Mouse (Mus musculus) bone marrow, adult 2 months (tissue): ENCODE results near the gene Gm45021. TPM values are rescaled to one million over a fixed set of nuclear protein-coding genes. Genes with fewer than 3 reads are reported as not detected.

Source experiments
- H3K27ac ChIP-seq: fragments of 200-500 bp; 2 replicates; pipeline ENCODE4 v1.5.1; 2012; ENCODE audit warnings: low read depth, mild to moderate bottlenecking, control low read depth, inconsistent platforms, low read length; ENCODE audit not compliant: control insufficient read depth, poor library complexity, insufficient read depth
- H3K4me1 ChIP-seq: fragments of 200-500 bp; 2 replicates; pipeline ENCODE4 v1.6.1; 2011; ENCODE audit warnings: low read length; ENCODE audit not compliant: control insufficient read depth, insufficient read depth
- H3K4me3 ChIP-seq: fragments of 200-500 bp; replicated peaks from 2 replicates; pipeline ENCODE3; 2011; ENCODE audit warnings: mild to moderate bottlenecking, low read depth, low read length, control low read depth; ENCODE audit not compliant: control insufficient read depth
- CTCF ChIP-seq: fragments of 200-500 bp; IDR thresholded peaks from 2 replicates; pipeline ENCODE4 v1.5.1; 2011; ENCODE audit warnings: low read length, control low read depth; ENCODE audit not compliant: control insufficient read depth, insufficient read depth
- POLR2A ChIP-seq: fragments of 200-500 bp; IDR thresholded peaks from 2 replicates; pipeline ENCODE4 v1.6.1; 2011; ENCODE audit warnings: low read depth, mild to moderate bottlenecking, control low read depth, low read length, borderline replicate concordance; ENCODE audit not compliant: control insufficient read depth
- WGBS: fragments of 180-500 bp; shearing (Covaris S2); methylation state at CpG from one replicate; pipeline ENCODE4 v1.1.7; 2018; 5-methylcytosine and 5-hydroxymethylcytosine counted together
- polyA plus RNA-seq: library from polyadenylated mRNA; stranded (reverse); fragments of >200 nt; gene quantifications from 2 replicates; pipeline ENCODE4 v1.2.4, GENCODE M21; 2011; ENCODE audit warnings: low replicate concordance; ENCODE audit not compliant: missing spikeins, insufficient read depth, insufficient read length

Gene Gm45021
- polyA plus RNA-seq, 1 experiment: not detected

DNA sequence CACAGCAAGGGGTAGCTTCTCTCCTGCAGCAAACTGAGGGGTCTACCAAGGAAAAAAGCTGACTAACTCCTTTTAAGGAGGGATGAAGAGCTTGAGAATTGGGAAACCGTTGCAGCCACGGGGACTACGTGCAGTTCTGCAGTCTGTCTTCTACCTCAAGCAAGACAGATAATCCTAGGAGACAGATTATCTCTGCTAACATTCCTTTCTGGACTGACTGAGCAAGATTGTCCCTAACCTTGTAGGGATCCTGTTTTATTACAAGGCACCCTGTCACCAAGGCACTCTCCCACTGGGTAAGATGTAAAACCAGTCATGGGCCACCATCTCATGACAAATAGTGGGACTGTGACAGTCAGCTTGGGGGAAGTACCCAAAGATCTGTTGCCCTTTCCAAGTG is 8.2 kb upstream of the Gm45021 start:
- Histone ChIP-seq H3K4me3 (no peak overlapping the region), H3K27ac (no peak overlapping the region), H3K4me1 (no peaks in the 10 kb centered on the region)
- 69% methylated on average over 3 of the region's 3 CpGs for WGBS
- no peak for TF ChIP-seq POLR2A
- TF ChIP-seq CTCF: no peak

DNA sequence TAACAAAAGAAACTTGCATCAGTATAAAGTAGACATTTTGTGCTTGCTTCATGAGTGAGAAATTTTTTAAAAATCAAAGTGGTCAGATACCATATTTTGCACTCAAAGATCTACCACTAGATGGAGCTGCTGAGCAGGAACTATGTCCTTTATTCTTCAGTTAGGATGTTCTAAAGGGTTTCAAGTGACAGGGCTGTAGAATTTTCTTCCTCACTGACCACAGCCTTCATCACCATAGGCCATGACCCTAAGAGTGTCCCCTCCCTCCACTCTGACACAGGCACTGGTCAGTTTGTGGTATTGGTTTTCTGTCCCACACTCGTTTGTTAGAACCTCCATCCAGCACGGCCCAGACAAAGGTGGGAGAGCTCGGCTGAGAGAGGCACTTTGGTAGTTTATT is 7.4 kb upstream of the Gm45021 start:
- TF ChIP-seq POLR2A (no peak), CTCF (0 out of 2 replicates have a peak, but pooled peaks have one; percentile 14)
- Histone ChIP-seq H3K4me1 (no peaks in the 10 kb centered on the region), H3K4me3 (no peak overlapping the region), H3K27ac (no peak overlapping the region)
- 77% methylated on average over 3 of the region's 3 CpGs for WGBS

DNA sequence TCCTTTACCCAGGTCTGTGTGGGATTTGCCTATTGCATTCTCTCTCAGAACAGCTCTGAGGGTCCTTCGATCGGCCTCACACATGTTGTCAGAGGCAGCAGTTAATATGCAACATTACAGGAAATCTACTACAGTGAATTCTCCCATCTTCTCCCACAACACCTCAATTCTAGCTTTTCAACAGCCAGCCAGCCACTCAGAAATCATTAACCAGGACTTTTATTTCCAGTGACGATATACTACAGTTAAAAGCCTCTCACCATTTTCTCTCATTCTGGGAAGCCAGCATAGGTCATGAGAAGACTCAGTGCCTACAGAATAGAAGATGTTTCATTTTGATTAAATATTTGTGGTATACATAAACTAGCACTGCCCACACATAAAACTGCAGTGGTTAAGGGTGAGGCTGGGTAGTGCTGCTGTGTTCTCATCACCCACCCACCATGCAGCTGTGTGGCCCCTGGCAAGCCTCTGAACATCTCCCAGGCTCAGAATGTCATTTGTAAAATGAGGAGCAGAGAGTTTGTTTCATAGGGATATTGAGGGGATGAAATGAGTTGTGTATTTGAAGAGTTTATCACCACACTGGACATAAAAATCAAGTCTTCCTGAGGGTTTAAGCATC is 1.9 kb downstream of the Gm45021 start:
- 71% methylated on average over 3 of the region's 3 CpGs for WGBS
- Histone ChIP-seq H3K4me3 (no peak overlapping the region), H3K4me1 (no peaks in the 10 kb centered on the region; the same call in none of the 2 replicates), H3K27ac (no peak overlapping the region)
- TF ChIP-seq POLR2A (no peak), CTCF (no peak)

DNA sequence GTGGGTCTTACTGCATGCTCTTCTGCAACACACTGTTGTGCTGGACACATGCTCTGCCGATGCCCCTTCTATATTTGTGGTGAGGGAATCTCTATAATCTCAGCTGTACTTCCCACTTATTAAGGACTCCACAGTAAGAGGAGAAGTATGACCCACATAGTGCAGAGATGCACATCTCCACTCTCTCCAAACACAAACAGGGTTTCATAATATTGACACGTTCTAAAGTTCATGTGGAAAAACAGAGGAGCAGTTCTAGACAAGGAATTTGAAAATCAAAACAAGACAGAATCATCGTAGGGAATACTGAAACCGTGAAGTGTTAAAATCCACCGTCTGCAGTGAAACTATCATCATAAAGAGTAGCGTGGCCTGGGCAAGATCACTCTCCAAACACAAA is 2.5 kb downstream of the Gm45021 start:
- TF ChIP-seq POLR2A (no peak), CTCF (no peak)
- no peak overlapping the region for H3K27ac ChIP-seq
- 61% methylated on average over 6 of the region's 6 CpGs for WGBS
- H3K4me1 ChIP-seq: no peaks in the 10 kb centered on the region; the same call in none of the 2 replicates
- no peak overlapping the region for H3K4me3 ChIP-seq

DNA sequence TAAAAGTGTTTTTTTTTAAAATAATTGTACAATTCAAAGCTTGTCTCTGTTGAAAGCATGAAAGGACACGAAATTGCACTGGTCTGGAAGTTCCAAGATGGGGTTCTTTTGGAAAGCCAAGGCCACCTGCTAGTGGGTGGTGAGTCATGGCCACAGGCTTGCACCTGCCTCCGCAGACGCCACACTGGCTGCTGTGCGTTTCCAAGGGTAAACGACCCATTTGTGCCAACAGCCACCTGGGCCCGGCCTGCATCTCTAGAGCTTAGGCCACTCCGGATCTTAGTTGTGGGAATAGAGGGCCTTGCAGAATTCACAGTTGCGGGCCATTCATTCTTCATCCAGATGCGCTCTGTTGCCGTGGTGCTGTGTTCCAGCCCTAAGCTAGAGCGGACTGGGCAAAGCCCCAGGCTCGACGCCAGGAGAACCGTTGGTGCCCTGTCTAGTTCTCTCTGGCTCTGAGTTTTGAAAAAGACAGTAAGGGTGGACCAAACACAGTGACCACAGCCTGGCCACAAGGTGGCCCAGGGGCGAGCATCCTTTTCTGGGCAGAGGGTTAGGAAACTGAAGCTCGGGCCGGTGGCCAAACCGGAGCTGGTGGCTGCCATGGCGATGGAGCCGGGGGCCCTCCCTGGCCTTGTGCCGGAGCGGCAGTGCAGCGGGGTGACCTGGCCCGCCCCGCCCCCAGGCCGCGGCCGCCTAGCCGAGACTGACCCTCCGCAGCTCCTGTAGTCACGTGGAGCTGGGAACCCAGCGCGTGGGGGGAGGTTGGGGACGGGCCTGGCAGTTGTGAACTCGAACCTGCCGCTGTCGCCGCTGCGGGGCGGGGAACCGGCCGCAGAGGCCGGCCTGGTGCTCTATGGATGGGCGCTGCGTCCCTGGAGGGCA is 4.0 kb downstream of the Gm45021 start, which contains the start of the genes Repin1 and Gm44965:
Gene Repin1, plus strand, starts transcription at position 726 of the 885 bp plus-strand sequence.
Gene Gm44965, plus strand, starts transcription at position 784 of the 885 bp plus-strand sequence.
- H3K27ac ChIP-seq: peak within 1 kb of the TSS; percentile 64
- no peak; the same call in 1 of the 2 replicates for TF ChIP-seq CTCF
- TF ChIP-seq POLR2A: peak; percentile 20; the same call in 1 of the 2 replicates
- peak within 1 kb of the TSS; percentile 86 for H3K4me3 ChIP-seq
- 2% methylated on average over 45 of the region's 45 CpGs for WGBS
- H3K4me1 ChIP-seq: no peaks in the 10 kb centered on the region; the same call in none of the 2 replicates

DNA sequence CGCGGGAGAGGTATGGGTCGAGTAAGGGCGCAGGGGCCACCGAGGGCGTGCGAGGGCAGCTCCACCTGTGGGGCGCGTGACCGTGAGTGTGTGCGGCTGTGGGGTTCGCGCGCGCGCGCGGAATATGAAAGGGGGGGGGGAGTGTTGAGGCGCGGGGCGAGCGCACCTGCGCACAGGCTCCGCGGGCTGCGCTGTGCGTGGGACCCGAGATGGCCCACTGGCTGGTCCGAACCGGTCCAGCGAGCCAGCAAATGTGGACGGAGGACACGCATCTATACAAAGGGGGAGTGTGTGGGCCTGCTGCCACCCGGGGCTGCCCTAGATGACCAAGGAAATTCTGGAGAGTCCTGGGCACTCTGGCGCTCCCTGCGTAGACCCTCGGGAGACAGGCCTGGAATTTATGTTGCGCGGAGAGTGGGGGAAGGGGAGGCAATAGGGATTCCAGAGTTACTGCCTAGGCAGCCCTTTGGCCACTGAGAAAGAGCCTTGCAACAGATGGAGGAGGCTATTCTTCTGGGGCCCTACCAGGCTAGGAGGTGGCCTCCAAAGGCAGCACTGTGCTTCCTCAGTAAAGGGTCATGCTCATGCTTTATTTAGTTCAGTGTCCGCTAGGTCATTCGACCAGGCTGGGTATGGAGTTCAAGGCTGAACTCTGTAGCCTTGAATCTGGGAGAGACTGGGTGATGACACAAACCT is 4.8 kb downstream of the Gm45021 start:
- Histone ChIP-seq H3K4me1 (no peaks in the 10 kb centered on the region; the same call in none of the 2 replicates), H3K4me3 (peak overlapping the region; percentile 86), H3K27ac (peak overlapping the region; percentile 64)
- 1% methylated on average over 41 of the region's 41 CpGs for WGBS
- TF ChIP-seq CTCF: no peak
- TF ChIP-seq POLR2A: peak; percentile 1; the same call in 1 of the 2 replicates

DNA sequence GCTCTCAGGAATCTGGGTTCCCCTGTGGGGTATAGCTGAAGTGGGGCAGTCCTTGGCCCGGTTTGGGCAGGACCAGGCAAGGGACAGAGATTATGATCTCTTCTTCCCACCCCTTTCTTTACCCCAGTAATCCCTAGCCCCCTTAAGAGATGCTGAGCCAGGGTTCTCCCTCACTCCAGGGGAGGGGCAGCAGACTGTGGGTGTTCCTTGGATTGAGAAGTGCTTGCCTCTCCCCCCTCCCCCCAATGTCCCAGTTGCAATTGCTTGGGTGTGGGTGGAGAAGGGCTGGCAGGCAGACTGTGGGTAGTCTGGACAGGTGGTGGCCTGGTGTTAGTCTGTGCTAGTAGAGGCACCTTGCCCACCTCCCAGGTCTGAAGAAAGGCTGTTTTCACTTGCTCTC is 5.9 kb downstream of the Gm45021 start:
- no peak overlapping the region for H3K4me3 ChIP-seq
- H3K4me1 ChIP-seq: no peaks in the 10 kb centered on the region; the same call in none of the 2 replicates
- 21% methylated on average over 1 of the region's 1 CpGs for WGBS
- TF ChIP-seq POLR2A: no peak
- TF ChIP-seq CTCF: no peak
- no peak overlapping the region for H3K27ac ChIP-seq
